ENCODE assay signal across 8 mouse cellular contexts in the genomic region with DNA sequence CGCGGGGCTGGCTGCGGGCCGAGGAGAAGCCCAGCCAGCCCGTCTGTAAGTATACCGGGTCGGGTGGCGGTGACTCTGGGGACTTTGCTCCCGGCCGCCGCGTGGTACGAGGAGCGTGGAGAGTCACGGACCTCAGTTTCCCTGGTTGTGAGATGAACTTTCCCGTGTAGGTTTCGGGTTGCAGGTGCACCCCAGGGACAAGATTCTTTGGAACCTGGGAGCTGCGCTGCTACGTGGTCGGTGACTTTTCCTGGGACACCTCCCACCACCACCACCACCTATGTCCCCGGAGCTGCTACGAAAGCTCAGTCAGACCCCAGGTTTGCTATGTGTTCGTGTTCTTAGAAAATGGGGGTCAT. TPM values are rescaled to one million over a fixed set of nuclear protein-coding genes. Genes with fewer than 3 reads are reported as not detected.
DNase-seq lines count a peak whose midpoint lies in the region; ATAC-seq and TF ChIP-seq lines count a peak whose summit lies in the region.

No protein-coding gene starts in this region.

- TF ChIP-seq POLR2A in ES-Bruce4 (IDR thresholded peaks at IDR 0.05; ENCODE audit: insufficient read depth, low read length), result no peak

- intact Hi-C loops in heart, postnatal 25 days (cut with DNase I), result loop anchor here (2.0 kb wide), 2 partner anchors 17 to 41 kb away; no protein-coding TSS in a partner anchor

- H3K4me3 ChIP-seq in heart, embryonic 14.5 days (ENCODE audit: control insufficient read depth in 1 of 2, insufficient read depth in 1 of 2, low read depth in 1 of 2, low read length in 2 of 2), result peak overlapping the region; percentile 72 to 81
- peak overlapping the region; percentile 91 for H3K4me3 ChIP-seq in ES-Bruce4 (ENCODE audit: low read depth, low read length)
- H3K4me3 ChIP-seq in forebrain, embryonic 15.5 days, result peak overlapping the region; percentile 92
- peak overlapping the region; percentile 91 for H3K4me3 ChIP-seq in liver, postnatal 0 days (ENCODE audit: low read depth, low read length)

- H3K4me1 ChIP-seq in heart, embryonic 14.5 days (ENCODE audit: control insufficient read depth in 2 of 2, insufficient read depth in 2 of 2, low read length in 2 of 2), result peaks cover 3 to 12% of the 10 kb centered on the region in 2 experiments
- H3K4me1 ChIP-seq in ES-Bruce4 (ENCODE audit: control insufficient read depth, insufficient read depth, low read length), result no peaks in the 10 kb centered on the region
- peaks cover 16% of the 10 kb centered on the region for H3K4me1 ChIP-seq in forebrain, embryonic 15.5 days
- H3K4me1 ChIP-seq in liver, postnatal 0 days (ENCODE audit: insufficient read depth), result peaks cover 15% of the 10 kb centered on the region

- H3K9me3 ChIP-seq in heart, embryonic 14.5 days (ENCODE audit: control insufficient read depth, low read length), result no peaks in the 10 kb centered on the region
- H3K9me3 ChIP-seq in ES-Bruce4 (replicated peaks; ENCODE audit: control insufficient read depth, insufficient read depth, low read length, poor library complexity, severe bottlenecking), result no peaks in the 10 kb centered on the region
- no peaks in the 10 kb centered on the region for H3K9me3 ChIP-seq in forebrain, embryonic 15.5 days
- H3K9me3 ChIP-seq in liver, postnatal 0 days (ENCODE audit: low read length), result no peaks in the 10 kb centered on the region

- peak overlapping the region; percentile 81 for H3K4me2 ChIP-seq in heart, embryonic 14.5 days (ENCODE audit: low read length)
- peak overlapping the region; percentile 86 for H3K4me2 ChIP-seq in forebrain, embryonic 15.5 days (replicated peaks)
- H3K4me2 ChIP-seq in liver, postnatal 0 days (ENCODE audit: low read depth, low read length), result peak overlapping the region; percentile 94

- no peak for TF ChIP-seq EP300 in ES-Bruce4 (IDR thresholded peaks at IDR 0.05; ENCODE audit: insufficient read depth, low read depth, low read length)
- TF ChIP-seq EP300 in liver, postnatal 0 days (IDR thresholded peaks at IDR 0.05; ENCODE audit: low read depth), result no peak

- peaks cover 23% of the 10 kb centered on the region for H3K36me3 ChIP-seq in heart, embryonic 14.5 days (ENCODE audit: control insufficient read depth, insufficient read depth, low read length)
- H3K36me3 ChIP-seq in ES-Bruce4 (ENCODE audit: control insufficient read depth, insufficient read depth, low read length, poor library complexity, severe bottlenecking), result peaks cover 21% of the 10 kb centered on the region
- H3K36me3 ChIP-seq in forebrain, embryonic 15.5 days, result peaks cover 6% of the 10 kb centered on the region
- H3K36me3 ChIP-seq in liver, postnatal 0 days (replicated peaks; ENCODE audit: insufficient read depth, low read length), result peaks cover 16% of the 10 kb centered on the region

- WGBS in heart, embryonic 14.5 days, result under 1% methylated on average over 21 of the region's 23 CpGs
- WGBS in forebrain, embryonic 15.5 days, result under 1% methylated on average over 23 of the region's 23 CpGs
- WGBS in liver, postnatal 0 days (ENCODE audit: insufficient replicate concordance), result 0% methylated on average over 23 of the region's 23 CpGs

- ATAC-seq in heart, embryonic 14.5 days (ENCODE audit: insufficient number of reproducible peaks, insufficient read depth, low FRiP score, low read depth), result no peak
- no peak for ATAC-seq in forebrain, embryonic 15.5 days (replicated peaks)
- ATAC-seq in liver, postnatal 0 days, result no peak

- DNase-seq in heart, postnatal 25 days (ENCODE audit: low spot score), result no peak
- no peak for DNase-seq in liver, postnatal 0 days
- no peak for DNase-seq in cerebellum, adult 9-10 months
- DNase-seq in c-Kit-positive CD71-positive TER-119-positive erythroid progenitor cells, embryonic 14.5 days (ENCODE audit: low spot score), result no peak
- no peak for DNase-seq in right cerebral cortex, adult 2 months (ENCODE audit: low spot score in 2 of 2)

- peak overlapping the region; percentile 85 for H3K9ac ChIP-seq in heart, embryonic 14.5 days (ENCODE audit: low read length)
- H3K9ac ChIP-seq in ES-Bruce4 (ENCODE audit: low read depth, poor library complexity, severe bottlenecking), result peak overlapping the region; percentile 76
- peak overlapping the region; percentile 81 for H3K9ac ChIP-seq in forebrain, embryonic 15.5 days (replicated peaks)
- peak overlapping the region; percentile 86 for H3K9ac ChIP-seq in liver, postnatal 0 days (replicated peaks)

- no peak for TF ChIP-seq CTCF in ES-Bruce4 (IDR thresholded peaks at IDR 0.05; ENCODE audit: low read depth, low read length)
- no peak for TF ChIP-seq CTCF in liver, postnatal 0 days (IDR thresholded peaks at IDR 0.05; ENCODE audit: low read depth)

- H3K27me3 ChIP-seq in heart, embryonic 14.5 days (ENCODE audit: control insufficient read depth, insufficient read depth, low read length), result no peaks in the 10 kb centered on the region
- H3K27me3 ChIP-seq in ES-Bruce4 (ENCODE audit: control insufficient read depth, insufficient read depth, low read length, poor library complexity, severe bottlenecking), result no peaks in the 10 kb centered on the region
- H3K27me3 ChIP-seq in forebrain, embryonic 15.5 days, result no peaks in the 10 kb centered on the region
- H3K27me3 ChIP-seq in liver, postnatal 0 days (ENCODE audit: insufficient read depth, low read length), result no peaks in the 10 kb centered on the region

- H3K27ac ChIP-seq in heart, embryonic 14.5 days (replicated peaks in 1 of 2; ENCODE audit: control insufficient read depth in 1 of 2, insufficient read depth in 1 of 2, low read depth in 2 of 2, low read length in 2 of 2), result peak overlapping the region; percentile 40 to 97
- no peak overlapping the region for H3K27ac ChIP-seq in ES-Bruce4 (ENCODE audit: insufficient read depth, low read length)
- H3K27ac ChIP-seq in forebrain, embryonic 15.5 days (replicated peaks), result peak overlapping the region; percentile 90
- H3K27ac ChIP-seq in liver, postnatal 0 days (ENCODE audit: low read depth), result peak overlapping the region; percentile 84

RNA-seq across cellular contexts. Expression of a gene that starts 0.3 kb away (rescaled TPM):
- polyA plus RNA-seq in heart, embryonic 14.5 days (2014; fragmentation: Nextera tagmentation; extraction: Ambion mirVana), result 18.0 and 20.0 TPM in 2 replicates
- total RNA-seq in heart, postnatal 25 days (2021), result 10 to 100 TPM; 11.2 to 14.6 TPM
- polyA plus RNA-seq in ES-Bruce4 (2011; ENCODE audit: insufficient read depth, insufficient read length, low read depth, missing spikeins), result 28.2 and 32.4 TPM in 2 replicates
- polyA plus RNA-seq in forebrain, embryonic 15.5 days (2015; fragmentation: Nextera tagmentation; extraction: Ambion mirVana), result 16.8 and 17.5 TPM in 2 replicates
- polyA plus RNA-seq in liver, postnatal 0 days (2015; fragmentation: Nextera tagmentation; extraction: Ambion mirVana), result 10.4 and 12.3 TPM in 2 replicates

RNA-seq across cellular contexts. Expression of a gene that starts 18.3 kb away (rescaled TPM):
- 36.7 and 41.4 TPM in 2 replicates for polyA plus RNA-seq in heart, embryonic 14.5 days (2014; fragmentation: Nextera tagmentation; extraction: Ambion mirVana)
- 10 to 100 TPM; 35.1 to 35.2 TPM for total RNA-seq in heart, postnatal 25 days (2021)
- 19.5 and 24.0 TPM in 2 replicates for polyA plus RNA-seq in ES-Bruce4 (2011; ENCODE audit: insufficient read depth, insufficient read length, low read depth, missing spikeins)
- 52.9 and 53.8 TPM in 2 replicates for polyA plus RNA-seq in forebrain, embryonic 15.5 days (2015; fragmentation: Nextera tagmentation; extraction: Ambion mirVana)
- 30.1 and 32.6 TPM in 2 replicates for polyA plus RNA-seq in liver, postnatal 0 days (2015; fragmentation: Nextera tagmentation; extraction: Ambion mirVana)

RNA-seq across cellular contexts. Expression of a gene that starts 37.3 kb away (rescaled TPM):
- polyA plus RNA-seq in heart, embryonic 14.5 days (2014; fragmentation: Nextera tagmentation; extraction: Ambion mirVana), result 32.8 and 32.9 TPM in 2 replicates
- total RNA-seq in heart, postnatal 25 days (2021), result 10 to 100 TPM; 38.2 to 45.3 TPM
- polyA plus RNA-seq in ES-Bruce4 (2011; ENCODE audit: insufficient read depth, insufficient read length, low read depth, missing spikeins), result 84.9 and 86.6 TPM in 2 replicates
- polyA plus RNA-seq in forebrain, embryonic 15.5 days (2015; fragmentation: Nextera tagmentation; extraction: Ambion mirVana), result 42.9 and 43.2 TPM in 2 replicates
- 10.5 and 11.7 TPM in 2 replicates for polyA plus RNA-seq in liver, postnatal 0 days (2015; fragmentation: Nextera tagmentation; extraction: Ambion mirVana)
